Mouse (Mus musculus): ENCODE data around the gene Tcf7. TPM values are rescaled to one million over a fixed set of nuclear protein-coding genes. Genes with fewer than 3 reads are reported as not detected.
A peak's percentile ranks its signal among the peaks of the same experiment; 100 is the strongest.

Tcf7 gene
- polyA plus RNA-seq (2015; fragmentation: Nextera tagmentation; extraction: Ambion mirVana), result 41.4 and 52.6 TPM in 2 replicates

DNA sequence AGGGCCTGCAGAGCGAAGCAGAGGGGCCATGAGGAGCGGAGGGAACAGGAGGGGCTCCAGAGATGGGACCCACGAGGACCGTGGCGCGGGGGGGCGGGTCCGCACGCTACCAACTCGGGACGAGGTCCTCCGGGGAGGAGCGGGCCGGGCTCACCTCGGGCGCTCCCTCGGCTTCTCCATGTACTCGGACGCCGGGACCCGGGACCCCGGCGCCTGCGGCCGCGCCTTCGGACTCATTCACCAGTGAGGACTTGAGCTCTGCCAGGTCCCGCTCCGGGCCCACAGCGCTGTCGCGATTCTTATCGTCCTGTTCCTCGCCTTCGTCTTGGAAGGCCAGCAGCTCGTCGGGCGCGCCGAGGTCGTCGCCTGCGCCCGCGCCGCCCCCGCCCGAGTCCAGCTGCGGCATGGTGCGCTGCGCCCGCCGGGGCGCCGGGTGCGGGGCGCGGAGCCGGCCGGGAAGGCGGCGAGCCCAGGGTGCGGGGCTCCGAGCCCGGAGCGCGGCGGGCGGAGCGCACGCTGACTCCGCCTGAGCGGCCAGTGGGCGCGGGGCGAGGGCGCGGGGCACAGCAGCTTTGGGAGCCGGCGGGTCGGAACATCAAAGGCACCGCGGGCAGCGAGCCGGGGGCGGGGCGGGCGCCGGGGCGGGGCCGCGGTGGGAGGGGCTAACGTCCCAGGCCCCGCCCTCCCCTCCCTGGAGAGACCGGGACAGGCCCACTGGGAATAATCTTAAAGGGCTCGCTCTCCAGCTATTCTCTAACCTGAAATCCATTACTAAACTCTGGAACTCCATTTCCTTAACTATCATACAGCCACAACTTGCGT is at the start of gene Tcf7:
Tcf7 (minus strand) TSS at position 241 of the 822 bp plus-strand sequence.
- H3K4me2 ChIP-seq, result peak within 1 kb of the TSS; percentile 93
- H3K9ac ChIP-seq, result peak within 1 kb of the TSS; percentile 76
- H3K9me3 ChIP-seq, result no peaks in the 10 kb centered on the region
- H3K27ac ChIP-seq, result peak within 1 kb of the TSS; percentile 79
- H3K4me1 ChIP-seq, result peaks cover 52% of the 10 kb centered on the region
- under 1% methylated on average over 92 of the region's 97 CpGs for WGBS
- H3K4me3 ChIP-seq, result peak within 1 kb of the TSS; percentile 81
- peaks cover 10% of the 10 kb centered on the region; the same call in 1 of the 2 replicates for H3K36me3 ChIP-seq
- no peaks in the 10 kb centered on the region for H3K27me3 ChIP-seq
- peak; percentile 76; the same call in 1 of the 2 replicates for ATAC-seq (ENCODE audit: borderline replicate concordance, extremely low read depth, low FRiP score, low TSS enrichment)

DNA sequence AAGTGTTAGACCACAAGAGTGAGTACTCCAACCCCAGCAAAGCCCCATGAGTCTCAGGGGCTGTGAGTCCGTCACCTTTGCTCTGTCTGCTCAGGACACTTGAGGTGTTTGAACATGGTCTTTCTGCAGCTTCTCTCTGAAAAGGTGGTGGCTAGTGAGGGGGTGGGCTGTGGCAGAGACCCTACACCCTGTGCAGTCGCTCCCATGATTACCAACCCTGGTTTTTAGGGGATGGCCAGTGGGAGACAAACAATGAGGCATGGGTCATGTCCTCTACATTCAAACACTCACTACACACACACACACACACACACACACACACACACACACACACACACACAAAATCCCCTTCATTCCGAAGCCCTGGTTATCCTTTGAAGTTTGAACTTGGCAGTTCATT is 44.5 kb upstream of the Tcf7 start:
- Histone ChIP-seq H3K4me1 (peaks cover 6% of the 10 kb centered on the region; the same call in 1 of the 2 replicates), H3K9me3 (no peaks in the 10 kb centered on the region), H3K4me3 (no peak overlapping the region), H3K9ac (no peak overlapping the region), H3K27ac (no peak overlapping the region), H3K36me3 (no peaks in the 10 kb centered on the region), H3K4me2 (no peak overlapping the region), H3K27me3 (no peaks in the 10 kb centered on the region)
- no peak for ATAC-seq (ENCODE audit: borderline replicate concordance, extremely low read depth, low FRiP score, low TSS enrichment)
- 23% methylated on average over 3 of the region's 3 CpGs for WGBS

DNA sequence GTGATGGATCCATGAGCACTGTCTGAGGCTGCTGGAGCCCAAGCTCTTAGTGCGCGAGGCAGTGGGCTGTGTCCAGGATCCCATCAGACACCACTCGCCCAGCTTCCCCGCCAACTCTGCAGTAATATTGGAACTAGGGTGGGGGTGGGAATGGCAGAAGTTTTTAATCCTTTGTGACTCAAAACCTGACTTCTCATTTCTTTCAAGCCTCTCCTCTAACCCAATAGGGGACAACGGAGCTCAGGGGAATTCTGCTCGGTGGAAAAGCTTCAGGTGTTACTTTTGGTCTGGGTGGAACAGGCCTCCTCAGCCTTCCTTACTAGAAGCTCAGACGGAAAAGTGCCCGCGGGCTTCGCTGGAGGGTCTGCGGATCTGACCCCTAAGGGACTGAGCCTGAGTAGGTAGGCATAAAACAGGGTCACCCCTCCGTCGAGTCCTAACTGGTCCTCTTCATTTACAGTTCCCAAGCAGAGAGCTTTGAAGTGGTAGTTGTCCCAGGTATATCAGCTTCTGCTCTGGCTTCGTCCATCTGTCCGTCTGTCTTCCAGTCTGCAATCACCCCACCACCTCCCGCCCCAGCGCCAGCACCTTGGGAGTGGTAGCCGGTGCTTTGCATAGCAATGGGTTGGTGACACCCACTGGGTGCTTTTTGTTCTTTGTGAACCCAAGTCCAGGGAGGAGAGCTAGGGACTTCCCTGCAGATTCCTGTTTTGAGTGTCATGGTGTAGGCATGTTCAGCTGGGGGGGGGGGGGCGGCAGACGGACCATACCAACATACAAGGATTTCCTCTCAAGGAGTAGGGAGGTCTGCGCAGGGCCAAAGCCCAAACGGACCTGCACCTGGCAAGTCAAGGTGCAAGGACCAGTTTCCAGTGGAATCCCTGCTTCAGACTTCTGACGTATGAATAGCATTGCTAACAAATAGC is 41.9 kb upstream of the Tcf7 start:
- Histone ChIP-seq H3K9ac (no peak overlapping the region), H3K4me1 (peaks cover 6% of the 10 kb centered on the region; the same call in 1 of the 2 replicates), H3K4me2 (no peak overlapping the region), H3K9me3 (no peaks in the 10 kb centered on the region), H3K36me3 (no peaks in the 10 kb centered on the region), H3K27me3 (no peaks in the 10 kb centered on the region), H3K4me3 (no peak overlapping the region), H3K27ac (no peak overlapping the region)
- ATAC-seq (ENCODE audit: borderline replicate concordance, extremely low read depth, low FRiP score, low TSS enrichment), result no peak
- WGBS, result 64% methylated on average over 23 of the region's 23 CpGs

DNA sequence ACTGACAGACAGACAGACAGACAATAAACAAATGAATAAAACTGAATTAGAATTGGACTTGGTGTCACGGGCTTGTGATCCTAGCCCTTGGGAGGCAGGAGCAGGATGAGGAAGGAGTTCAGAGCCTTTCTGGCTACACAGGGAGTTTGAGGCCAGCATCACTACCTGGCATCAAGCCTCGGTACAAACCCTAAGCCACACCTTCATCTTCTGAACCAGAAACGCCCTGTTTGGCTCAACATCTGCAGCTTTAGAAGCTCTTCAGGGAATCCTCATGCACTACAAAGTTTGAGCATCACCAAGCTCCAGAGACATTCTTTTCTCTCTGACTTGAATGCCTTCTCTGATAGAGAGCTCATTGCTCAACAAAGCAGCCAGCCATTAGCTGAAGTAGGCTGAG is 38.7 kb upstream of the Tcf7 start:
- Histone ChIP-seq H3K9me3 (no peaks in the 10 kb centered on the region), H3K4me1 (peaks cover 11% of the 10 kb centered on the region), H3K9ac (no peak overlapping the region), H3K27ac (no peak overlapping the region), H3K36me3 (no peaks in the 10 kb centered on the region), H3K4me2 (no peak overlapping the region), H3K4me3 (no peak overlapping the region), H3K27me3 (no peaks in the 10 kb centered on the region)
- 48% methylated on average over 3 of the region's 3 CpGs for WGBS
- ATAC-seq (ENCODE audit: borderline replicate concordance, extremely low read depth, low FRiP score, low TSS enrichment), result no peak

DNA sequence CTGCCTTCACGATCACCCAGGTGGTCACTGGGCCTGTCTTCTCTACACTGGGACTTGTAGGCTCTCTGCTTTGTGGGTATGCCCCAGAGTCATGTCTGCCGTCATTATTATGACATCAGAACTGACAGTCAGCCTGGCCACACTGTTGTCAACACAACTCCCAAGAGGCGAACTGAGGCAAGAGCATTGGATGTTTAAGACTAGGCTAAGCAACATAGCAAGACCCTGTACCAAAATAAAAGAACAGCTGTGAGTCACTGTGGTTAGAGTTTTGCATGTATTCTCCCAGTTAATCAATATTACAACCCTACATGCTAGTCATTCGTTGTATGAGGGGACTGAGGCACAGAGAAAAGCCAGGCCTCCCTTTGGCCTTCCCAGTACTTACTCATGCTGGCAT is 37.7 kb upstream of the Tcf7 start:
- whole genome bisulfite sequencing, result 80% methylated on average over 4 of the region's 4 CpGs
- H3K9ac ChIP-seq, result no peak overlapping the region

DNA sequence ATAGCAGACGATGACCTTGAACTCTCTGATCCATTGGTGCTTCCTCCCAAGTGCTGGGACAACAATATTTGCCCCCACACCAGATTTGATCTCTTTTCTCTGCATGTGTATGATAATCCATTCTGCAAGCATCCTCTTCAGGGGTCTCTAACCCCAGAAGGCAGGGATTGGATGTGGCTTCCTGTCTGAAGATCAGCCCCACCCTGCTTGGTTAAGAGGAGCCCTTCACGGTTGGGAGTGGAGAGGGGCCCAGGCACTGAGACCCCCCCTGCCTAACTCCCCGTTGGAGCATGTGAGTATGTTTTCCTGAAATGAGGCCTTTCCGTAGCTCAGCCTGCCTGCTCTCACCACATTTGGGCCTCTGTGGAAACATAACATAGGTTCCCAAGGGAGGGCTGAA is 36.9 kb upstream of the Tcf7 start:
- H3K36me3 ChIP-seq, result no peaks in the 10 kb centered on the region
- 64% methylated on average over 4 of the region's 4 CpGs for WGBS
- no peak overlapping the region for H3K4me2 ChIP-seq
- no peak for ATAC-seq (ENCODE audit: borderline replicate concordance, extremely low read depth, low FRiP score, low TSS enrichment)
- no peak overlapping the region for H3K4me3 ChIP-seq
- peaks cover 11% of the 10 kb centered on the region for H3K4me1 ChIP-seq
- no peaks in the 10 kb centered on the region for H3K9me3 ChIP-seq
- peaks cover 3% of the 10 kb centered on the region; the same call in 1 of the 2 replicates for H3K27me3 ChIP-seq
- no peak overlapping the region for H3K27ac ChIP-seq
- H3K9ac ChIP-seq, result no peak overlapping the region

More for the DNA sequence above, 37.7 kb upstream of the Tcf7 start:
- no peaks in the 10 kb centered on the region for H3K36me3 ChIP-seq
- H3K4me1 ChIP-seq, result peaks cover 11% of the 10 kb centered on the region
- H3K27ac ChIP-seq, result no peak overlapping the region
- no peaks in the 10 kb centered on the region for H3K27me3 ChIP-seq
- no peak overlapping the region for H3K4me2 ChIP-seq
- ATAC-seq (ENCODE audit: borderline replicate concordance, extremely low read depth, low FRiP score, low TSS enrichment), result no peak
- H3K9me3 ChIP-seq, result no peaks in the 10 kb centered on the region
- no peak overlapping the region for H3K4me3 ChIP-seq

DNA sequence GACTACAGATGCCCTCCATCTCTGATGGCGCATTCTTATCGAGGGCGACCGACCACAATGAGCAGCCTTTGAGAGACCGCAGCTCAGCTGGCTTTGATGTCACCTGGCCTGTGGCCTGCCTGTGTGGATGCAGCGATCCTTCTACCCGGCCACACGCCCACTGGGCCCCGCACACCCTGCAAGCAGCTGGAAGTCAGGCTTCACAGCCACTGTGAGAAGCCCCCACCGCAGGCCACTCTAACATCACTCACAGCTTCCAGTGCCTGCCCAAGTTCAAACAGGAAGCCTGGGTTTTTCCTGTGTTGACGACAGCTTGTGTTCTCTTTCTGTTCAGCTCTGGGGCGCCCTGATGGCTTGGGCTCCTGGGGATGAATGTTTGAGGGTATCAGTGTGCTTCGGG is 35.6 kb upstream of the Tcf7 start:
- no peaks in the 10 kb centered on the region for H3K36me3 ChIP-seq
- peaks cover 15% of the 10 kb centered on the region for H3K4me1 ChIP-seq
- WGBS, result 37% methylated on average over 13 of the region's 13 CpGs
- ATAC-seq (ENCODE audit: borderline replicate concordance, extremely low read depth, low FRiP score, low TSS enrichment), result no peak
- H3K9me3 ChIP-seq, result no peaks in the 10 kb centered on the region
- peaks cover 5% of the 10 kb centered on the region; the same call in 1 of the 2 replicates for H3K27me3 ChIP-seq
- no peak overlapping the region for H3K4me2 ChIP-seq
- peak overlapping the region; percentile 31; the same call in 1 of the 2 replicates for H3K27ac ChIP-seq
- no peak overlapping the region for H3K4me3 ChIP-seq
- no peak overlapping the region for H3K9ac ChIP-seq

DNA sequence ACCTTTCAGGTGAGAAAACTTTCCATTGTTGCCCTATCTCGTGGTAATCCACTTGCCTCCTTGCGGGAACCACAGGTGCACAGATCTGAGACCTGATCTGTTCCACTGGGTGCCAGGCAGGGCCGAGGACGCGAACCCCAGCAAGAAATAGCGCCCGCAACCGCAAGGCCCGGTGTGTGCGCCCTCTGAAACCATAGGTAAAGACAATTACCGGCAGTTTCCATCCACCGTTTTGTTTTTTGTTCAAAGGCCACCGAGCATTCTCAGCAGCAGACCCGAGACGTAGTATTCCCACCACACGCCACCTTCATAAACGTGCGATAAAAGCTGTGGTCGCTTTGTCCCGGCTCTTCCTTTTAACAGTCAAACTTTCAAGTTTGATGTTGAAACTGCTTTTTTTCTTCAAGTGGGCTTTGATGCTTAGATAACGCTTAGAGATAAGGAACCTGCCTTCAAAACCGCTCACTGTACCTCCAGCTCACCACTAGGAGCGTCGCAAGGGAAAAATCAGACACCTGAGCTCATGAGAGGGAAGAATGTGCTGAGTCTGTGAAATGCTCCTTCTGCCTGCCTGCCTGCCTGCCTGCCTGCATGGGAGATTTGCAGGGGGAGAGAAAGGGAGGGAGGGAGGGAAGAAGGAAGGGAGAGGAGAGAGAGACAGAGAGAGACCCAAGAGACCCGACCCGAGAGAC is 31.4 kb upstream of the Tcf7 start:
- H3K4me2 ChIP-seq, result peak overlapping the region; percentile 40
- no peaks in the 10 kb centered on the region for H3K36me3 ChIP-seq
- no peak overlapping the region for H3K9ac ChIP-seq
- no peak overlapping the region for H3K27ac ChIP-seq
- H3K9me3 ChIP-seq, result no peaks in the 10 kb centered on the region
- peaks cover 5% of the 10 kb centered on the region; the same call in 1 of the 2 replicates for H3K27me3 ChIP-seq
- no peak overlapping the region for H3K4me3 ChIP-seq
- whole genome bisulfite sequencing, result 8% methylated on average over 26 of the region's 26 CpGs
- ATAC-seq (ENCODE audit: borderline replicate concordance, extremely low read depth, low FRiP score, low TSS enrichment), result no peak
- H3K4me1 ChIP-seq, result peaks cover 15% of the 10 kb centered on the region

DNA sequence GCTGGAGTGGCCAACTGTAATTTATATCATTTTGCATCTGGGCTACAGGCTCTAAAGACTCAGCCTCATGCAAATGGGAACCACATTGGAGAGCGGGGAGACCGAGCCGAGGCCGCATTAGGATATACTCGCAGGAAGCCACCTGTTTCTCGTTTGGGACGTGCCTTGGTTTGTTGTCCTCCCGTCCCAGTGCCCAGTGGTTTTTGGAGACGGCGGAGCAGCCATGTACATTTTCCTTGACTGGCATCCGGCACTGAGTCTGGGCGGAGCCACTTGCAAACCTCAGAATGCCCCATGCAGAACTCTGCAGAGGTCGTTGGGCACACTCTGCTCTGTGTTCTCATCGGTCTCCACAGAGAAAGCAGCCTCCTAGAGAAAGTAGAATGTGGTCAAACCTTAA is 27.9 kb upstream of the Tcf7 start:
- Histone ChIP-seq H3K9me3 (no peaks in the 10 kb centered on the region), H3K4me1 (0 out of 2 replicates have a peak, but pooled peaks cover 5% of the 10 kb centered on the region), H3K27ac (no peak overlapping the region), H3K27me3 (peaks cover 5% of the 10 kb centered on the region; the same call in 1 of the 2 replicates), H3K4me3 (no peak overlapping the region), H3K36me3 (no peaks in the 10 kb centered on the region), H3K4me2 (no peak overlapping the region), H3K9ac (no peak overlapping the region)
- no peak for ATAC-seq (ENCODE audit: borderline replicate concordance, extremely low read depth, low FRiP score, low TSS enrichment)
- WGBS, result 73% methylated on average over 14 of the region's 14 CpGs

DNA sequence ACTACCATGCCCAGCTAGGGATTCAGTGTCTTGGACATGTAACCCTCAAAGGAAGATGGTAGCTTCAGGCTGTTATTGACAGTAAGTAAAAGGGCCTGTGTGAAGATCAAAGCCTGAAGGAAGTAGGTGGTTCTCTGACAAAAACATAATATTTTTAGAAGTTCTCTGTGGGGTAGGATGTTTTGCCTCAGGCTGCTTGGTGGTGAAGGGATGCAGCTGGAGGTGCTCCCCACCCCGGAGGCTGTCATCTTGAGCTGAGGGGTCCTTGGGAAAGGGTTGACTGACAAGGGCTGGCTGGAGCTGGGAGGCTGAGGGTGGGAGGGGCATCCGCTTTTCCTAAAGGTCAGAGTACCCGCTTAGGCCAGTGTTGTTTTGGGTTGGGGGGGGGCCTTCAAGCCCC is 26.7 kb upstream of the Tcf7 start:
- H3K9me3 ChIP-seq, result no peaks in the 10 kb centered on the region
- no peak overlapping the region for H3K9ac ChIP-seq
- no peaks in the 10 kb centered on the region for H3K36me3 ChIP-seq
- H3K27me3 ChIP-seq, result peaks cover under 1% of the 10 kb centered on the region; the same call in 1 of the 2 replicates
- no peak for ATAC-seq (ENCODE audit: borderline replicate concordance, extremely low read depth, low FRiP score, low TSS enrichment)
- no peak overlapping the region for H3K27ac ChIP-seq
- no peak overlapping the region for H3K4me3 ChIP-seq
- 51% methylated on average over 3 of the region's 3 CpGs for WGBS
- no peak overlapping the region for H3K4me2 ChIP-seq
- 0 out of 2 replicates have a peak, but pooled peaks cover 5% of the 10 kb centered on the region for H3K4me1 ChIP-seq

DNA sequence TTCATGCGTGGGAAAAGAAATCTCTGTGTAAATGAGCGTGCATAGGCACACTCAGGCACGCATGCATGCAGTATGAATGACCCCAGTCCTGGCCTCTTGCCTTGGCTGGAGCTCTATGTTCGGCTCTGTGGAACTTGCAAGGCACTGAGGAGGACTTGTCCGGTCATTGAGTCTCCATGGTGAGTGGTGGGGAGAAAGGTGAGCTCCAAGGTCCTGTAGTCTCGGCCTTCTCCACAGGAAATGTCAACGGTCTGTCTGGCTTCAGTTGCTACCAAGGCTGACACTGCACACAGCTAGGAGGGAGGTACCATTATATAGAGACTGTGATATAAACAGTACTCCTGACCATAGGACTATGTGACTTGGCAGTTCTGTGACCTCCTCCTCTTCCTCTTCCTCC is 23.6 kb upstream of the Tcf7 start:
- Histone ChIP-seq H3K27me3 (no peaks in the 10 kb centered on the region), H3K9ac (no peak overlapping the region), H3K4me1 (no peaks in the 10 kb centered on the region), H3K36me3 (no peaks in the 10 kb centered on the region), H3K27ac (no peak overlapping the region), H3K4me3 (no peak overlapping the region), H3K4me2 (no peak overlapping the region), H3K9me3 (no peaks in the 10 kb centered on the region)
- WGBS, result 67% methylated on average over 7 of the region's 7 CpGs
- no peak for ATAC-seq (ENCODE audit: borderline replicate concordance, extremely low read depth, low FRiP score, low TSS enrichment)

Data from lung, embryonic 15.5 days (tissue).